Mouse (Mus musculus): ENCODE results near the gene Gm42878. TPM values are rescaled to one million over a fixed set of nuclear protein-coding genes. Genes with fewer than 3 reads are reported as not detected.

Gene Gm42878
- polyA plus RNA-seq (2012; rRNA removed; ENCODE audit: low replicate concordance) = 0.20 and 0.35 TPM in 2 replicates

GRCm38 (mm10) chr5:121544910-121545792, at the start of gene Gm42878, which contains the start of gene Adam1a:
Gene Gm42878 (minus strand): TSS chr5:121545482.
Gene Adam1a (minus strand): TSS chr5:121545482.

DNA sequence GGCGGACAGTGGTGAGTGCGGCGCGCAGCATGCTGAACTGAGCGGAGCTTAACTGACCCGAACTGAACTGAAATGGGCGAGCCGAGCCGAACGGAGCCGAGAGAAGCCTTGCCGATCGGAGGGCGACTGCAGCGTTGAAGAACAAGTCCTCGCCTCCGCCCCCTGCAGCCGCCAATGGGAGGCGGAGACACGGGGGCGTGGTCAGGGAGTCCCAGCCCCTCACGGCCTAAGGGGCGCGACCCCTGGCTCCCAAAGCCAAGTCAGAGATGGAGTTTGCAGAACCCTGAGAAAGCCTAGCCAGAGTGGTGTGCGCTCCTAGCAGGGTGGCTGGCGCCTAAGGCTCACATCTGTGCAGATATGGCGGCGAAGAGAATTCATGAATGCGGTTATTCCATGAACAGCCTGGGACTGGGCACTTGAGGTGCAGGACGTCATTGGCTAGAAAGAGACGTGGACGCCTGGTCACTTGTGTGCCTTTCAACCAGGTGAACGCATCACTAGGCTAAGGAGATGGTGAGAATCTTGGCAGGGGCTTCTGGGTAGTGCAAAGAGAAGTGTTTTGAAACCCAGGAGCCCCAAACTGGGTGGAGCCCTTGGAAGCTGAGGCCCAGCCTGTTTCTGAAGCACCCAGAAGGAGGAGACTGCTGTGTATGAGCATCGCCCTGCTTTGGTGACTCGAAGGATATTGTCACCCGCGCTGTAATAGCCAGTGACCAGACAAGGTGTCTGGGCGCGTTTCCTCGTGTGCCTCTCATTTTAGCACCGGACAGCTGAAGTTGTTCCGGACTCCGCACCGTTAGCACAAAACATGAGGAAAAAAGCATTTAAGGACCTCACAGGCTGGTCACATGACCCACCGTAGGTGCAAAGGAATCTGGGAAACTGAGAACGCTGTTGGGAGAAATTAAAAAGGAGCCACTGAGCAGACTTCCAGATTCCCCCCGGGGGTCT, 48.4 kb upstream of the Gm42878 start, which contains the start of gene Aldh2:
TSS of gene Aldh2 (minus strand) at position 374 of the 951 bp plus-strand sequence.

DNA sequence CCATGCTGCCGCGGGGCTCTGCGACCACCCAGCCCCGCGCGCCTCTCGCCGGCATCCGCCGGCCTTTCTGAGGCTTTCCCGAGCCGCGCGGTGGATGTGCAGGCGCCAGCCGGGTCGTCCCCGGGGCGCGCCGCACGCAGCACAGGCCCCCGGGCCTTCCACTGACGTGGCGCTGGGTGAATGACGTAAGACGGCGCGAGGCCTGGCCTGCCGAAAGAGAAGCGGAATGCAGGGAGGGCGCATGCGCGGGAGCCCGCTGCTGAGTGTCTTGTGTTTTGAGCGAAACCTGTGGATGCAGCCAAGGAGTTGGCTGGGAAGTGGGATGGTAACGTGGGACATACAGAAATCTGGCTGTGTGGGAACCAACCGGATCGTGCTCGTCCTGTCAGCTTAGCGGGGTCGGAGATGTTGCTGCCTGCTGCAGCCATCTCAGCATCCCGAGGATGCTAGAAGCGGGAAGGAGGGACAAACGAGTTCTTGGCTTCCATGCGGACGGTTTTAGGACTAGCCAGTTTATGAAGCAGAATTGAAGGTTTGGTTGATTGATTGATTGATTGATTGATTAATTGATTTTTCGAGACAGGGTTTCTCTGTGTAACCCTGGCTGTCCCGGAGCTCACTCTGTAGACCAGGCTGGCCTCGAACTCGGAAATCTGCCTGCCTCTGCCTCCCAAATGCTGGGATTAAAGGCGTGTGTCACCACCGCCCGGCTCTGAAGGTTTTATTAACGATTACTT, 679 bp upstream of the Gm42878 start, which contains the start of gene Mapkapk5:
TSS of gene Mapkapk5 (minus strand) at position 113 of the 737 bp plus-strand sequence.

DNA sequence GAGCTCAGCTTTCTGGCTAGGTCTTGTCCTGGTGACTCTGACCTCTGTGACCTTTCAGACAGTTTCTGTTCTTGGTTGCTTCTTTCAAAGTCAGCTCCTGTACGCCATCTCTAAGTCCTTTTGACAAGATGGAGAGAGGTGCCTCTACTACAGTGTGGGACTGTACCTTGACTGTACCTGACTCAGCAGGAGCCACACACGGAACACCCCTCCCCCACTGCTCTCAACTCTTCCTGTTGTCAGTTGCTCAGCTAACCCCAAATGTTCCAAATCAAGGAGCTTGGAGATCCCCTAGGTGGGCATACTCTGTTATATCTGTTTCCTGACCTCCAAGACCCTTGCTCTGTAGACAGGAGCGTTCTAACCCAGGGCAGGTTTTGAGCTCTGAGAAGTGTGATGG, 42.1 kb downstream of the Gm42878 start, which contains the start of gene Adam1b:
TSS of gene Adam1b (minus strand) at position 205 of the 400 bp plus-strand sequence.

Other genes with a start within 250 kb of the Gm42878 start
- 99.1 and 169 TPM in 2 replicates for gene Trafd1, start 159.8 kb downstream of the Gm42878 start, polyA plus RNA-seq (2012; rRNA removed; ENCODE audit: low replicate concordance)
- gene Naa25, start 147.5 kb downstream of the Gm42878 start, polyA plus RNA-seq (2012; rRNA removed; ENCODE audit: low replicate concordance) = 8.0 and 18.1 TPM in 2 replicates
- gene Tmem116, start 93.6 kb downstream of the Gm42878 start, polyA plus RNA-seq (2012; rRNA removed; ENCODE audit: low replicate concordance) = 1.7 and 2.2 TPM in 2 replicates
- gene Erp29, start 93.0 kb downstream of the Gm42878 start, polyA plus RNA-seq (2012; rRNA removed; ENCODE audit: low replicate concordance) = 57.6 and 60.9 TPM in 2 replicates
- gene Adam1b, start 42.0 kb downstream of the Gm42878 start, polyA plus RNA-seq (2012; rRNA removed; ENCODE audit: low replicate concordance) = not detected in 2 replicates
- gene Adam1a, start within 50 bp of the Gm42878 start, polyA plus RNA-seq (2012; rRNA removed; ENCODE audit: low replicate concordance) = 5.4 and 5.8 TPM in 2 replicates
- 56.5 and 56.7 TPM in 2 replicates for gene Mapkapk5, start 423 bp upstream of the Gm42878 start, polyA plus RNA-seq (2012; rRNA removed; ENCODE audit: low replicate concordance)
- gene Aldh2, start 48.3 kb upstream of the Gm42878 start, polyA plus RNA-seq (2012; rRNA removed; ENCODE audit: low replicate concordance) = 885 and 1,194 TPM in 2 replicates
- gene Acad12, start 73.5 kb upstream of the Gm42878 start, polyA plus RNA-seq (2012; rRNA removed; ENCODE audit: low replicate concordance) = 14.6 and 40.9 TPM in 2 replicates
- gene Acad10, start 115.0 kb upstream of the Gm42878 start, polyA plus RNA-seq (2012; rRNA removed; ENCODE audit: low replicate concordance) = 12.5 and 12.6 TPM in 2 replicates
- 25.7 and 28.2 TPM in 2 replicates for gene Brap, start 115.1 kb upstream of the Gm42878 start, polyA plus RNA-seq (2012; rRNA removed; ENCODE audit: low replicate concordance)
- 97.5 and 137 TPM in 2 replicates for gene Atxn2, start 165.9 kb upstream of the Gm42878 start, polyA plus RNA-seq (2012; rRNA removed; ENCODE audit: low replicate concordance)

All from subcutaneous adipose tissue, adult 2 months (tissue).